In genomic region chr11:55075602-55076001, GRCm38 (mm10) we compare ENCODE assay signal across 11 mouse cellular contexts. TPM values are rescaled to one million over a fixed set of nuclear protein-coding genes. Genes with fewer than 3 reads are reported as not detected.
DNase-seq lines count a peak whose midpoint lies in the region; TF ChIP-seq lines count a peak whose summit lies in the region.
"Had no signal": no experiment of that assay in that cellular context is flagged by ENCODE, and none has a peak within 500 bp of the region (broad histone marks: within the 10 kb centered on the region; RNA-seq: fewer than 3 reads in every experiment).

No protein-coding gene starts in this region.

- intact Hi-C loops in left cerebral cortex, postnatal 4 days (cut with DNase I), result no loop called here
- intact Hi-C loops in heart, adult 2 months (cut with DNase I), result no loop called here

- no peak overlapping the region for H3K4me3 ChIP-seq in heart, adult 2 months
- H3K4me3 ChIP-seq: forebrain, embryonic 15.5 days; liver, embryonic 15.5 days; neural tube, embryonic 13.5 days had no signal

- no peak overlapping the region for H3K9ac ChIP-seq in heart, adult 2 months (ENCODE audit: low read depth, low read length)
- H3K9ac ChIP-seq: forebrain, embryonic 15.5 days; liver, embryonic 15.5 days; neural tube, embryonic 13.5 days had no signal

- peaks cover 10% of the 10 kb centered on the region for H3K4me1 ChIP-seq in heart, adult 2 months (ENCODE audit: control insufficient read depth, insufficient read depth, low read length)

- H3K27me3 ChIP-seq in heart, adult 2 months (ENCODE audit: control insufficient read depth, insufficient read depth, low read length), result no peaks in the 10 kb centered on the region
- H3K27me3 ChIP-seq: liver, embryonic 15.5 days had no signal

- 24% methylated on average over 2 of the region's 2 CpGs for WGBS in heart, adult 2 months

- no peaks in the 10 kb centered on the region for H3K79me2 ChIP-seq in heart, adult 2 months (replicated peaks; ENCODE audit: control insufficient read depth, insufficient read depth, low read length)

- TF ChIP-seq EP300 in heart, adult 2 months (IDR thresholded peaks at IDR 0.05; ENCODE audit: insufficient read depth, low read depth, low read length), result no peak

- peak overlapping the region; percentile 19; the same call in 1 of the 2 replicates for H3K27ac ChIP-seq in heart, adult 2 months
- H3K27ac ChIP-seq: forebrain, embryonic 15.5 days; liver, embryonic 15.5 days; neural tube, embryonic 13.5 days had no signal

- no peak for TF ChIP-seq POLR2A in heart, adult 2 months (IDR thresholded peaks at IDR 0.05; ENCODE audit: insufficient read depth, low read depth, low read length)

- peaks cover 2% of the 10 kb centered on the region; the same call in 1 of the 2 replicates for H3K36me3 ChIP-seq in heart, adult 2 months (ENCODE audit: control insufficient read depth, insufficient read depth, low read length)
- H3K36me3 ChIP-seq: forebrain, embryonic 15.5 days; liver, embryonic 15.5 days; neural tube, embryonic 13.5 days had no signal

- TF ChIP-seq CTCF in heart, adult 2 months (IDR thresholded peaks at IDR 0.05), result no peak

- peak; percentile 69 for DNase-seq in adrenal gland, postnatal 10 days
- no peak for DNase-seq in adrenal gland, postnatal 4 days (ENCODE audit: low spot score in 2 of 2)
- DNase-seq in left cerebral cortex, postnatal 4 days, result peak; percentile 82
- no peak for DNase-seq in left cerebral cortex, adult 11 months (ENCODE audit: low spot score)
- peak; percentile 64 to 70 for DNase-seq in heart, adult 2 months
- DNase-seq in lung, postnatal 10 days, result peak; percentile 34
- no peak for DNase-seq in thymus, postnatal 36 days
- no peak for DNase-seq in layer of hippocampus, adult 8-10 months (ENCODE audit: low spot score in 2 of 2)

RNA-seq across cellular contexts. Expression of gene Ccdc69, which starts 2.3 kb away (rescaled TPM):
- total RNA-seq in adrenal gland, postnatal 10 days (2021), result 1 to 10 TPM; 7.3 to 7.8 TPM
- 1 to 10 TPM; 4.9 to 5.0 TPM for total RNA-seq in adrenal gland, postnatal 4 days (2021)
- total RNA-seq in left cerebral cortex, postnatal 4 days (2021), result not detected
- total RNA-seq in heart, adult 2 months (2021), result 1 to 10 TPM; 6.5 to 9.7 TPM
- polyA plus RNA-seq in heart, adult 2 months (2012; rRNA removed), result 9.2 and 24.8 TPM in 2 replicates
- total RNA-seq in layer of hippocampus, adult 8-10 months (2022), result 1 to 10 TPM in 1 of 4 experiments, under 1 TPM in 3; 0.32 to 1.1 (median 0.75) TPM

RNA-seq across cellular contexts. Expression of gene Gm2a, which starts 22.3 kb away (rescaled TPM):
- 10 to 100 TPM; 75.3 to 78.6 TPM for total RNA-seq in adrenal gland, postnatal 10 days (2021)
- 100 to 1,000 TPM; 114 to 115 TPM for total RNA-seq in adrenal gland, postnatal 4 days (2021)
- total RNA-seq in left cerebral cortex, postnatal 4 days (2021), result 10 to 100 TPM; 31.0 to 32.2 TPM
- total RNA-seq in heart, adult 2 months (2021), result 10 to 100 TPM; 10.3 to 10.8 TPM
- 18.6 and 19.8 TPM in 2 replicates for polyA plus RNA-seq in heart, adult 2 months (2012; rRNA removed)
- 10 to 100 TPM; 28.3 to 45.4 (median 36.9) TPM for total RNA-seq in layer of hippocampus, adult 8-10 months (2022)

RNA-seq across cellular contexts. Expression of gene Anxa6, which starts 42.4 kb away (rescaled TPM):
- total RNA-seq in adrenal gland, postnatal 10 days (2021), result 100 to 1,000 TPM; 181 to 222 TPM
- total RNA-seq in adrenal gland, postnatal 4 days (2021), result 100 to 1,000 TPM; 169 to 172 TPM
- 10 to 100 TPM; 70.0 to 70.2 TPM for total RNA-seq in left cerebral cortex, postnatal 4 days (2021)
- total RNA-seq in heart, adult 2 months (2021), result 100 to 1,000 TPM; 205 to 213 TPM
- 136 and 193 TPM in 2 replicates for polyA plus RNA-seq in heart, adult 2 months (2012; rRNA removed)
- total RNA-seq in layer of hippocampus, adult 8-10 months (2022), result 10 to 100 TPM; 85.6 to 95.3 (median 89.4) TPM

Comparison
In these comparisons a context has a peak if more than half of its experiments do, and no peak if none do; other contexts are left out.
1. DNase-seq: peak in adrenal gland, postnatal 10 days (single experiment), left cerebral cortex, postnatal 4 days (single experiment), heart, adult 2 months (2 of 2) and lung, postnatal 10 days (single experiment); none in adrenal gland, postnatal 4 days (0 of 2), left cerebral cortex, adult 11 months (single experiment), thymus, postnatal 36 days (0 of 2) and layer of hippocampus, adult 8-10 months (0 of 2).